Mouse (Mus musculus): ENCODE data around the gene Ccdc183. TPM values are rescaled to one million over a fixed set of nuclear protein-coding genes. Genes with fewer than 3 reads are reported as not detected.

Ccdc183 gene
- polyA plus RNA-seq, 1 experiment from 2014 or later, result 0.32 TPM

DNA sequence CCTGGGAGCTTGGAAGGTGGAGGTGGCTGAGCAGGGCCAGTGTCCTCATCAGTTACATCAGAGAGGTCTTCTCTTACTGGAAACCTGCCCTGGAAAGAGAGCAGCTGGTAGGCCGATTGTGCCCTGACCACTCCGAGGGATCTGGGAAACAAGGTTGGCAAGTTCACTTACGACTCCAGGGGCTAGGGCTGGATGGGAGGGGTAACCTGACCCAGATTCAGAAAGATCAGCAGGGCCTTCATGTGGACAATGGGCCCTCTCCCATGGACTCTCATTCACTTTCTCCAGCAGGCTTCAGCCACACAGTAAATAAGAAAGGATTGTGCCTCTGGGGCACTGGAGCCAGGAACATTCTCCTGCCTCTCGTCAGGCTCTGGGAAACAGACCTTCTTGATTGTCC is 32.6 kb downstream of the Ccdc183 start:
- DNase-seq (ENCODE audit: low spot score) (no peak), ATAC-seq (replicated peaks; ENCODE audit: low FRiP score, low read depth) (no peak)
- Histone ChIP-seq H3K9ac (ENCODE audit: low read depth, low read length) (no peak overlapping the region), H3K9me3 (replicated peaks; ENCODE audit: low read length) (no peaks in the 10 kb centered on the region), H3K27ac (no peak overlapping the region), H3K36me3 (ENCODE audit: insufficient read depth, low read length) (peaks cover 37% of the 10 kb centered on the region), H3K4me1 (replicated peaks; ENCODE audit: insufficient read depth, low read length) (peaks cover 11% of the 10 kb centered on the region), H3K4me2 (ENCODE audit: low read length) (no peak overlapping the region), H3K4me3 (replicated peaks; ENCODE audit: low read depth, low read length) (no peak overlapping the region), H3K27me3 (ENCODE audit: insufficient read depth, low read length) (peaks cover 14% of the 10 kb centered on the region; the same call in 1 of the 2 replicates)
- no peak for TF ChIP-seq CTCF (IDR thresholded peaks at IDR 0.05; ENCODE audit: low read depth)
- WGBS, result 73% methylated on average over 4 of the region's 4 CpGs

DNA sequence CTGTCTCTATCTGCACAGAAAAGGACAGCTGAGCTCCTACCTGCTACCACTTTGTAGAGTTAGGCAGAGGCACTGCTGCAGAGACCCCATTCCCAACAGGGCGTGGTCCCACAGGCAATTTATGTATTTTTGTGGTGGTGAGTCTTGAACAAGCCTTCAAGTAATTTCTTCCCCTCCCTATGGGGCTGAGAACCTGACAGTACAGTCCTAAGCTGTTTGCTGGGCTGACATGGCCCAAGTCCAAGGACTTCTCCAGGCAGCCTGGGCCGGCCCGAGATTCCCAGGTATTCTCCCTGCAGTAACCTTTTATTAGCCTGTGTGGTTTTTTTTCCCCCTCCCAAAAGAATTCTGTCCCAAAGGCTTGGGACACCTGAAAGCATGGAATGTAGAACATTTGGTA is 33.3 kb downstream of the Ccdc183 start:
- 83% methylated on average over 3 of the region's 3 CpGs for WGBS
- TF ChIP-seq CTCF (IDR thresholded peaks at IDR 0.05; ENCODE audit: low read depth), result no peak
- no peak for ATAC-seq (replicated peaks; ENCODE audit: low FRiP score, low read depth)
- Histone ChIP-seq H3K27me3 (ENCODE audit: insufficient read depth, low read length) (peaks cover 21% of the 10 kb centered on the region; the same call in 1 of the 2 replicates), H3K4me3 (replicated peaks; ENCODE audit: low read depth, low read length) (no peak overlapping the region), H3K36me3 (ENCODE audit: insufficient read depth, low read length) (peaks cover 37% of the 10 kb centered on the region), H3K9me3 (replicated peaks; ENCODE audit: low read length) (no peaks in the 10 kb centered on the region), H3K9ac (ENCODE audit: low read depth, low read length) (no peak overlapping the region), H3K4me1 (replicated peaks; ENCODE audit: insufficient read depth, low read length) (peaks cover 18% of the 10 kb centered on the region), H3K27ac (no peak overlapping the region), H3K4me2 (ENCODE audit: low read length) (no peak overlapping the region)
- no peak for DNase-seq (ENCODE audit: low spot score)

DNA sequence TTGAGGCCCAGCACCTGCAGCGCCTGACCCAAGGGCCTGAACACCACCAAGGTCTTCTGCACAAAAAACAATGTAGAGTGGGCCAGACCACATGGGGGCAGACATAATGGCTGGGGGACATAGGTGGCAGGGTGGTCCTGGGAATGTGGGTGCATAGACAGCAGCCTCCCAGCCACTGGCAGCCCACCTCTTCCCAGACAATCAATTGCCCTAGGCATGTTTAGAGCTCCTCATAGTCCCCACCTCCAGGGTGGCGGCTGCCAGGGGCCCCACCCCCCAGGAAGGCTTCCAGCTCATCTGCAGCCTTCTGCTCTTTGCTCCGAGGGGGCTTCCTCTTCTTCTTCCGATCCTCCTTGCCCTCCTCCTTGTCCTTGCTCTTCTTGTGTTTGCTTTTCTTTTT is 33.9 kb downstream of the Ccdc183 start:
- Histone ChIP-seq H3K36me3 (ENCODE audit: insufficient read depth, low read length) (peaks cover 34% of the 10 kb centered on the region), H3K27ac (no peak overlapping the region), H3K4me1 (replicated peaks; ENCODE audit: insufficient read depth, low read length) (peaks cover 23% of the 10 kb centered on the region), H3K4me2 (ENCODE audit: low read length) (no peak overlapping the region), H3K4me3 (replicated peaks; ENCODE audit: low read depth, low read length) (no peak overlapping the region), H3K9me3 (replicated peaks; ENCODE audit: low read length) (no peaks in the 10 kb centered on the region), H3K27me3 (ENCODE audit: insufficient read depth, low read length) (peaks cover 27% of the 10 kb centered on the region), H3K9ac (ENCODE audit: low read depth, low read length) (no peak overlapping the region)
- WGBS, result 61% methylated on average over 4 of the region's 4 CpGs
- DNase-seq (ENCODE audit: low spot score) (no peak), ATAC-seq (replicated peaks; ENCODE audit: low FRiP score, low read depth) (no peak)
- TF ChIP-seq CTCF (IDR thresholded peaks at IDR 0.05; ENCODE audit: low read depth), result no peak

DNA sequence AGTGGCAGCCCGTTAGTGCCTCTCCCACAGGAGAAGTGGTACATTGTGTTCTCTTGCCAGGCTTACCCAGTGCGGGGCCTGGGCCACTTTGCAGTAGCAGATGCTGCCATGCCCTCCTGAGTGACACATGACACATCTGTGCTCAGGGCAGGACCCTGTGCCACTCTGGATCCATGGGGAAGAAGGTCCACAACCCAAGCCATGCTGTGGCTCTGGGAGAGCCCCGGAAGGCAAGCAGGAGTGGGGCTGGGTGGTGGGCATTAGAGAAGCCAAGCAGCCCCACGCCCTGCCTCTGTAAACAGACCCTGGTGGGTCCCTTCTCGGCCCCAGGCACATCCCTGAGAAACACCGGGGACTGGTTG is 34.4 kb downstream of the Ccdc183 start:
- ATAC-seq (replicated peaks; ENCODE audit: low FRiP score, low read depth) (no peak), DNase-seq (ENCODE audit: low spot score) (no peak)
- H3K9ac ChIP-seq (ENCODE audit: low read depth, low read length), result no peak overlapping the region
- 86% methylated on average over 6 of the region's 6 CpGs for WGBS
- peaks cover 31% of the 10 kb centered on the region for H3K27me3 ChIP-seq (ENCODE audit: insufficient read depth, low read length)
- H3K9me3 ChIP-seq (replicated peaks; ENCODE audit: low read length), result no peaks in the 10 kb centered on the region
- no peak for TF ChIP-seq CTCF (IDR thresholded peaks at IDR 0.05; ENCODE audit: low read depth)
- H3K36me3 ChIP-seq (ENCODE audit: insufficient read depth, low read length), result peaks cover 30% of the 10 kb centered on the region
- no peak overlapping the region for H3K27ac ChIP-seq
- no peak overlapping the region for H3K4me2 ChIP-seq (ENCODE audit: low read length)
- H3K4me1 ChIP-seq (replicated peaks; ENCODE audit: insufficient read depth, low read length), result peaks cover 28% of the 10 kb centered on the region
- H3K4me3 ChIP-seq (replicated peaks; ENCODE audit: low read depth, low read length), result no peak overlapping the region

DNA sequence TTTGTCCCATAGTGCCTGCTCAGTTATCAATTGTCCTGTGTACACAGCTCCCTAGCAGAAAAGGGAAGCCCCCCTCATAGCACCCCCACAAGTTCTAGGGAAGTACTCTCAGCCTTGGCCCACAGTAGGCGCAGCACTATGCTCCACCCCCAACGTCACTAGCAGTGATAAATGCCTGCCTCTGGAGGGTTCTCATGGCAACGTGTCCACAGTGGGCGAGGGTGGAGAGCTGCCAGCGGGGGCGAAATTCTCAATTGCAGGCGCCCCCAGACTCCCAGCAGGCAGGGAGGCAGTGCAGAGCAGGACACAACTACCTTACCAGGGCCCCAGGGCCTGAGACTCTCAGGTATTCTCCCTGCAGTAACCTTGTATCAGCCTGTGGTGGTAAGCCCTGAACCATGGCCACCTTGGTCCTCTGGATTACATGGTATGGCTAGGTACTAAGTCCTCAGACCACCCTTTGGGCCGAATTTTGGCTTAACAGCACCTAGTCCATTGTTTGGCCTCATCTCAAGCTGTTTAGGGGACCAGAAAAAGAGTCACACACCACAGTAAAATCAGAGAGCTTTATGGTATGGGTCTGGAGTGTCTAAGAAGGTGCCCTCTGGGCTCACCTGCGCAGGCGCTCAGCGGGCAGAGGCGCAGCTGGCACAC is 34.9 kb downstream of the Ccdc183 start:
- peak; percentile 57 for DNase-seq (ENCODE audit: low spot score)
- WGBS, result 45% methylated on average over 12 of the region's 12 CpGs
- no peak overlapping the region for H3K9ac ChIP-seq (ENCODE audit: low read depth, low read length)
- H3K4me3 ChIP-seq (replicated peaks; ENCODE audit: low read depth, low read length), result no peak overlapping the region
- peaks cover 27% of the 10 kb centered on the region for H3K36me3 ChIP-seq (ENCODE audit: insufficient read depth, low read length)
- no peaks in the 10 kb centered on the region for H3K9me3 ChIP-seq (replicated peaks; ENCODE audit: low read length)
- no peak overlapping the region for H3K27ac ChIP-seq
- peaks cover 36% of the 10 kb centered on the region for H3K27me3 ChIP-seq (ENCODE audit: insufficient read depth, low read length)
- peaks cover 33% of the 10 kb centered on the region for H3K4me1 ChIP-seq (replicated peaks; ENCODE audit: insufficient read depth, low read length)
- TF ChIP-seq CTCF (IDR thresholded peaks at IDR 0.05; ENCODE audit: low read depth), result no peak
- ATAC-seq (replicated peaks; ENCODE audit: low FRiP score, low read depth), result no peak
- H3K4me2 ChIP-seq (ENCODE audit: low read length), result no peak overlapping the region

DNA sequence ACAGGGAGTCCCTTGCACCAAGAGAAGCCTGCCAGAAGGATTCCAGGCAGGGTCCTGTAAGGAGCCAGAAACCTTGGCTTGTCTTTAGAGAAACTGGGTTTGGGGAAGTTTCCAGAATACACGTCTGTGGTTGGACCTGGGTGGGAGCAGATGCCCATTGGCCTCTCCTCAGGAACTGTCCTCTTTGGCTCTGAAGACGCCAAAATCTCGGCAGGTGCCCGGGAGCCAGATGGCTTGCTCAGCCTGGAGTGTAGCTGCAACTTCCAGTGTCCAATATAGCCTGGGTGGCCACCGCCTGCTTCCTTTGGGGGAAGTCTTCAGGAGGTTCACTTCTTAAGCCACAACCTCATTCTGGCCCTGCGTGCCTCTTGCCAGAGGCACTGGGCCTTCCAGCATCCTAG is 35.6 kb downstream of the Ccdc183 start:
- DNase-seq (ENCODE audit: low spot score), result no peak
- H3K4me1 ChIP-seq (replicated peaks; ENCODE audit: insufficient read depth, low read length), result peaks cover 39% of the 10 kb centered on the region
- 27% methylated on average over 6 of the region's 6 CpGs for WGBS

More for the DNA sequence above, 35.6 kb downstream of the Ccdc183 start:
- Histone ChIP-seq H3K9ac (ENCODE audit: low read depth, low read length) (no peak overlapping the region), H3K27ac (no peak overlapping the region), H3K36me3 (ENCODE audit: insufficient read depth, low read length) (peaks cover 20% of the 10 kb centered on the region), H3K9me3 (replicated peaks; ENCODE audit: low read length) (no peaks in the 10 kb centered on the region), H3K4me3 (replicated peaks; ENCODE audit: low read depth, low read length) (no peak overlapping the region), H3K27me3 (ENCODE audit: insufficient read depth, low read length) (peaks cover 43% of the 10 kb centered on the region), H3K4me2 (ENCODE audit: low read length) (peak overlapping the region; percentile 78)
- ATAC-seq (replicated peaks; ENCODE audit: low FRiP score, low read depth), result no peak
- TF ChIP-seq CTCF (IDR thresholded peaks at IDR 0.05; ENCODE audit: low read depth), result no peak

Measured in kidney, postnatal 0 days (tissue).